Mouse (Mus musculus) heart, embryonic 14.5 days (tissue): ENCODE results near the gene Ago3. TPM values are rescaled to one million over a fixed set of nuclear protein-coding genes. Genes with fewer than 3 reads are reported as not detected.

Source experiments
- ATAC-seq: fragments of 200-750 bp; cut with Nextera tagmentation; 2 replicates; pipeline ENCODE4 v1.8.0; 2017; ENCODE audit warnings: low read depth, moderate TSS enrichment; ENCODE audit not compliant: insufficient number of reproducible peaks, insufficient read depth, low FRiP score
- H3K27ac ChIP-seq, 2 experiments: fragments of 200-500 bp in 1 of 2; fragments of 300-500 bp in 1 of 2; sonication (generic) in 1 of 2; replicated peaks in 1 of 2; 2 replicates each; pipeline ENCODE4 v1.5.1; 2012 to 2014; ENCODE audit warnings: low read depth in 2 of 2, low read length in 2 of 2, control low read depth in 1 of 2, mild to moderate bottlenecking in 1 of 2, mixed read lengths in 1 of 2; ENCODE audit not compliant: control insufficient read depth in 1 of 2, insufficient read depth in 1 of 2
- H3K27me3 ChIP-seq: fragments of 300-500 bp; sonication (generic); 2 replicates; pipeline ENCODE4 v1.6.1; 2014; ENCODE audit warnings: mild to moderate bottlenecking, low read length, control low read depth; ENCODE audit not compliant: control insufficient read depth, insufficient read depth
- H3K36me3 ChIP-seq: fragments of 300-500 bp; sonication (generic); 2 replicates; pipeline ENCODE4 v1.6.1; 2014; ENCODE audit warnings: mild to moderate bottlenecking, control low read depth, low read length, mixed read lengths; ENCODE audit not compliant: control insufficient read depth, insufficient read depth
- H3K4me1 ChIP-seq, 2 experiments: fragments of 200-500 bp in 1 of 2; fragments of 300-500 bp in 1 of 2; sonication (generic) in 1 of 2; 2 replicates each; pipeline ENCODE4 v1.6.1; 2012 to 2014; ENCODE audit warnings: low read length in 2 of 2, control low read depth in 1 of 2, mixed read lengths in 1 of 2; ENCODE audit not compliant: control insufficient read depth in 2 of 2, insufficient read depth in 2 of 2
- H3K4me2 ChIP-seq: fragments of 300-500 bp; sonication (generic); 2 replicates; pipeline ENCODE4 v1.6.1; 2014; ENCODE audit warnings: mild to moderate bottlenecking, low read length
- H3K4me3 ChIP-seq, 2 experiments: fragments of 200-500 bp in 1 of 2; fragments of 300-500 bp in 1 of 2; sonication (generic) in 1 of 2; 2 replicates each; pipeline ENCODE4 v1.5.1; 2012 to 2014; ENCODE audit warnings: low read length in 2 of 2, mild to moderate bottlenecking in 2 of 2, control low read depth in 1 of 2, low read depth in 1 of 2, moderate library complexity in 1 of 2; ENCODE audit not compliant: control insufficient read depth in 1 of 2, insufficient read depth in 1 of 2
- H3K9ac ChIP-seq: fragments of 300-500 bp; sonication (generic); 2 replicates; pipeline ENCODE4 v1.6.1; 2014; ENCODE audit warnings: mild to moderate bottlenecking, low read length
- H3K9me3 ChIP-seq: fragments of 300-500 bp; sonication (generic); 2 replicates; pipeline ENCODE4 v1.6.1; 2016; ENCODE audit warnings: low read length, control low read depth; ENCODE audit not compliant: control insufficient read depth
- WGBS: fragments of 180-500 bp; shearing (Covaris S2); extraction: QIAGEN DNeasy Blood & Tissue Kit; methylation state at CpG from one replicate; pipeline ENCODE4 v1.1.7; 2014; 5-methylcytosine and 5-hydroxymethylcytosine counted together
- polyA plus RNA-seq: library from polyadenylated mRNA; unstranded; fragments of >200 nt; fragmentation: Nextera tagmentation; extraction: Ambion mirVana; gene quantifications from 2 replicates; pipeline ENCODE4 v1.2.1, GENCODE M21; 2014

Ago3 gene
- polyA plus RNA-seq, 1 experiment from 2014 or later: 11.1 TPM

DNA sequence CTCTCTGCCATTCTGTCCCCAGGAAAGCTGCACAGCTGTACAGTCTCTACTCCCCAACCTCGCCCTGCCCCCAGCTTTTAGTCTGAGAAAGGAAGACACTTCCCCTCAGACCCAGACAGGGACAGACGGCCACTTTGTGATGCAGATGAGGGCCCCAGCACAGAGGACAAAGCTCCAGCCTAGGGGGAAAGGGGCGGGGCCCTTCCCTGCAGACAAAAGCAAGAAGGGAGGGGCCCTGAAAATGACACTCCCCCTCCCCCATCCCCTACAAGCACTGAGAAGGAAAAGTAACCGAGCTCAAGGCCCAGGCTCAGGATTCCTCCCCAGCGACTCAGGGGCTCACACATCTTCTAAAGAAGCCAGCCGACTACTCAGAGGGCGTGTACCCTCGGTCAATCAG lies 36.5 kb upstream of the Ago3 start:
- H3K4me3 ChIP-seq: no peak overlapping the region
- H3K4me1 ChIP-seq: peaks cover 23 to 25% of the 10 kb centered on the region in 2 experiments
- no peaks in the 10 kb centered on the region for H3K36me3 ChIP-seq
- 13% methylated on average over 8 of the region's 8 CpGs for WGBS
- peak overlapping the region in 1 of 2 experiments; percentile 5; a peak in 1 of 4 replicates for H3K27ac ChIP-seq
- peak overlapping the region; percentile 23 for H3K4me2 ChIP-seq
- peak overlapping the region; percentile 25; the same call in 1 of the 2 replicates for H3K9ac ChIP-seq
- no peaks in the 10 kb centered on the region for H3K9me3 ChIP-seq
- ATAC-seq: no peak
- H3K27me3 ChIP-seq: no peaks in the 10 kb centered on the region

DNA sequence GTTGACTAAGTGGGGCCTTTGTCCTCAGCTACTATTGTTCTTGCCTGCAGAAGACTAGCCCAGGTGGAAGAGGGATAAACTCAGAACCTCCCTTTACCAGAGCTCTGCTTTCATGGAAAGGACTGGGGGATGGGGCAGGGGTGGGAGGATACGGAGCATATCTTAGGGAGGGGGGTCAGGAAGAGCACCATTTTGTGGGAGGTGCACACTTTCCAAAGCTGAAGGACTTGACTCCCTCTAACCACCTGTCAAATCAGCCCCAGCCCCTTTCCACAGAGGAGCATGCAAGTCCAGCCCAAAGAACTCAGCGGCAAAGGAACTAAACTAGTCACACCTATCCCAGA lies 35.5 kb upstream of the Ago3 start:
- no peak overlapping the region for H3K27ac ChIP-seq
- H3K9ac ChIP-seq: no peak overlapping the region
- no peak overlapping the region for H3K4me3 ChIP-seq
- H3K27me3 ChIP-seq: no peaks in the 10 kb centered on the region
- 19% methylated on average over 2 of the region's 2 CpGs for WGBS
- no peaks in the 10 kb centered on the region for H3K9me3 ChIP-seq
- ATAC-seq: no peak
- H3K36me3 ChIP-seq: peaks cover 1% of the 10 kb centered on the region; the same call in 1 of the 2 replicates
- H3K4me2 ChIP-seq: no peak overlapping the region
- peaks cover 23 to 25% of the 10 kb centered on the region in 2 experiments for H3K4me1 ChIP-seq

DNA sequence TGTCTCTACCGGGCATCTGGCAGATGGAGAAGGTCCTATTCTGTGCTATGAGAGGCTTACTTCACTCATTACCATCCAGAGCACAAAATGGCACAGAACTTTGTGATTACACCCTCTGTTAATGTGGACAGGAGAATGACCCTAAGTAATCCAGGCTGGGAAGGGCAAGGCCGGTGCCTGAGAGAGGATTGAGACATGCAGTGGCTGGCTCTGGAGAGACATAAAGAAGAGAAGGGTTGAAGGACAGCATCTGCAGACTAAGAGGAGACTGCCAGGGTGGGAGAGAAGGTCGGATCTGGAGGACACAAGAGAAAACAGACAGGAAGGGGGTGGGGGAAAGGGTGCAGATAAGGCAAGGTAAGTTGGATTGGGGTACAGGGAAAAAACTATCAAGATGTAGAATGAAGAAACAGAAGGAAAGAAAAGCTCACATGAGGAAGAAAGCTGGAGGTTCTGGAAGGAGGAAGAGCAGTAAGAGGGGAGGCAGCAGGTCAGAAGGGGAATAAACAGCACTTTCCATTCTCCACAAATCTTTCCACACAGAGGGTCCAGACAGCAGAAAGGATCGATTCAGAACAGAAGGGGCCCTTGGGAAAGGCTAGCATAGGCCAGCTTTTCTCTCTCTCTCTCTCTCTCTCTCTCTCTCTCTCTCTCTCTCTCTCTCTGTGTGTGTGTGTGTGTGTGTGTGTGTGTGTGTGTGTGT lies 35.0 kb upstream of the Ago3 start:
- Histone ChIP-seq H3K4me1 (peaks cover 23 to 25% of the 10 kb centered on the region in 2 experiments), H3K27me3 (no peaks in the 10 kb centered on the region), H3K27ac (no peak overlapping the region), H3K9me3 (no peaks in the 10 kb centered on the region), H3K4me3 (no peak overlapping the region), H3K9ac (peak overlapping the region; percentile 5; the same call in 1 of the 2 replicates), H3K4me2 (no peak overlapping the region), H3K36me3 (peaks cover 7% of the 10 kb centered on the region)
- 41% methylated on average over 4 of the region's 4 CpGs for WGBS
- ATAC-seq: no peak

DNA sequence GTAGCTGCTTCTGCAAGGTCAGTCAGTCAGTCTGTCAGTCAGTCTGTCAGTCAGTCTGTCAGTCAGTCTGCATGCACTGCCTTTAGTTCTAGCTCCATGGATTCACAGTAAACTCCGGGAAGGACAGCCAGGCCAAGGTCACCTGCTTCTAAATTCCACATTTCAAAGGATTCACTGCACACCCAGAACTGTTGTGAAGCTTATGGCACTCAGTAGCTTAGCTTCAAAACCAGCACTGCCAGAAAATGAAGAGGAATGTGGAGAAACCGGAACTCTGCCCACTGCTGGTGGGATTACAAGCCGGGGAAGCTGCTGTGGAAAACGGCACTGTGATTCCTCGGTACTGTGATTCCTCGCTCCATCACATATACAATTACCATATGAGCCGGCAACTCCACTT lies 26.1 kb upstream of the Ago3 start:
- Histone ChIP-seq H3K27me3 (no peaks in the 10 kb centered on the region), H3K9ac (no peak overlapping the region), H3K27ac (no peak overlapping the region), H3K9me3 (no peaks in the 10 kb centered on the region), H3K4me2 (no peak overlapping the region), H3K36me3 (peaks cover 79% of the 10 kb centered on the region), H3K4me1 (no peaks in the 10 kb centered on the region), H3K4me3 (no peak overlapping the region)
- ATAC-seq: no peak
- 88% methylated on average over 7 of the region's 7 CpGs for WGBS

DNA sequence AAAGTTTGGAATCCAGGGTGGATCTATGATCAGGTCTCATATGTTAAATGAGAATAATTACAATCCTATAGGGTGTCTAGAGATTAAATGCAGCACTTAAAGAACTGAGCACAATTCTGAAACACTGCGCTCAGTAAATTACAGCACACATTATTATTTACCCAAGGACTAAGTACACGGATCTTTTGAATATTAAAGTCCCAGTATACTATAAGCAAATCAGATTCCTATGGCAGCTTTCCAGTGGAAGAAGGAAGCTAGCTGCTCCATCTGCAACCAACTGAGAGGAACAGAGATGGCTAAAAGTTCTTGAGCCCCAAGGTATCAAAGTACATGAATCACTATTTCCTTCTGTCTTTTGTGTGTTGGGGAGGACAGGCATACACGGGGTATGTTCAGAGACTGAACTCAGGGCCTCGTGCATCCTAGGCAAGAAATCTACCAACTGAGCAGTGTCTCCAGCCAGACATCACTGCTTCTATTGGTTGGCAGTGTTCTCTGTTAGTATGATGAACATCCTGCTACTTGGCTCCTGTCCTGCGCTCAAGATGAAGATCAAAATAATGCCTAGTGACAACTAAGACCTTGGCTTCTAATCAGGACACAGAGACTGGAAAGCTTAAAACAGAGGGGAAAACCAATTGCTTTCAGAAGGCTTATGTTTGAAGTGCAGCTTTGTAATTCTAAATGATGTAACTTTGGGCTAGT lies 25.3 kb upstream of the Ago3 start:
- no peaks in the 10 kb centered on the region for H3K9me3 ChIP-seq
- H3K4me1 ChIP-seq: no peaks in the 10 kb centered on the region
- 90% methylated on average over 5 of the region's 5 CpGs for WGBS
- H3K36me3 ChIP-seq: peaks cover 80% of the 10 kb centered on the region
- no peaks in the 10 kb centered on the region for H3K27me3 ChIP-seq
- no peak for ATAC-seq
- no peak overlapping the region for H3K4me2 ChIP-seq
- no peak overlapping the region for H3K9ac ChIP-seq
- no peak overlapping the region for H3K4me3 ChIP-seq
- H3K27ac ChIP-seq: no peak overlapping the region

DNA sequence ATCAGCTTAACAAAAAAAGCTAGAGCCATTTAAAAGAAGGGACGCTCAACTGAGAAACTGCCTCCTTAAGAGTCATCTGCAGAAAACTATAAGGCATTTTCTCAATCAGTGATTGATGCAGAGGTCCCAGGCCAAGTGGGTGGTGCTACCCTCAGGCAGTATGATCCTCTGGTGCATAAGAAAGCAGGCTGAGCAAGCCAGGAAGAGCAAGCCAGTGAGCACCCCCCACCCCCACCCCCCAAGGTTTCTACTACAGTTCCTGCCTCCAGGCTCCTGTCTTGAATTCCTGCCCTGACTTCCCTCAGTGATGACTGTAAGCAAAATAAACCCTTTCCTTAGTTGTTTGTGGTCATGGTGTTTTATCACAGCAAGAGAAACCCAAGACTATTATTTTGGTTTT lies 20.9 kb upstream of the Ago3 start:
- Histone ChIP-seq H3K9me3 (no peaks in the 10 kb centered on the region), H3K4me1 (no peaks in the 10 kb centered on the region), H3K36me3 (peaks cover 68% of the 10 kb centered on the region), H3K9ac (no peak overlapping the region), H3K27ac (no peak overlapping the region), H3K27me3 (no peaks in the 10 kb centered on the region), H3K4me2 (no peak overlapping the region), H3K4me3 (no peak overlapping the region)
- WGBS: 89% methylated on average over 1 of the region's 1 CpGs
- ATAC-seq: no peak

DNA sequence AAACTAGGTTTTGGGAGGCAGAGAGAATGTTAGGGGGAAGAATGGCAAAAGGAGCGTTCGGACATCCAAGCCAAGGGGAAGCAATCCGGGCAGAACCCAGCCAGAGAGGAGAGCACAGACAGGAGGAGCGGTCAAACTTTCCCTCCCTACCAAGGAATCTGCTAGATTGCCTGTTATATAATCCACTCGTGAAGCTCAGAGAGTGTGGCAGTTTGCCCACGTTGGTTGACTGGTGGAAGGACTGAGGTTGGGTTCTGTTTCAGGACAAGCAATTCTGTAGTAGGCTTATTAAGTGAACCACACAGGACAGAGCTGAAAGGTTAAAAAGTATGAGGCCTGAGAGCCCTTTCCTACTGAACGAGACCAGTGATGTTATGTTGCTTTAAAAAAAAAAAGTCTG lies 17.8 kb upstream of the Ago3 start:
- Histone ChIP-seq H3K4me3 (no peak overlapping the region), H3K36me3 (peaks cover 48% of the 10 kb centered on the region), H3K27me3 (no peaks in the 10 kb centered on the region), H3K9me3 (no peaks in the 10 kb centered on the region), H3K27ac (no peak overlapping the region), H3K4me2 (no peak overlapping the region), H3K4me1 (peaks cover 0 to 12% of the 10 kb centered on the region in 2 experiments; a peak in 2 of 4 replicates), H3K9ac (no peak overlapping the region)
- ATAC-seq: no peak
- WGBS: 75% methylated on average over 7 of the region's 7 CpGs
